Comparison of ENCODE assay signal across 9 mouse cellular contexts in the genomic region with DNA sequence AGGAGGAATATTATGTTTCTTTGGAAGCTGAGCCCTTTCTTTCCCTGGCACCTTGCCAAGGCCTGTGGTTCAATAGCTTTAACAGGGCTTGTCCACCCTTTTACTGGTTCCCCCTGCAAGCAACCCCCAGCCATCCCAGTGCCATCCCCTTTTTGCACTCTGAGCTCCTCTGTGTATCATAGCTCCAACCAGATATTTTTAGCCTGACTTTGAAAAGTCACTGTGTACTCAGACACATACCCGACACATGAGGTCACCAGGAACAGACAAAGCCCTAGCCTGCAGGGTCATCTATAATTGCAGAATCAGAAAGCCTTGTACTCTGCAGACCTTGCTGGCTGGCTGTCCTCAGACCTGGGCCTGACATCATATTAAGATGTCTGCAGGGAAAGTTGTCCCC. TPM values are rescaled to one million over a fixed set of nuclear protein-coding genes. Genes with fewer than 3 reads are reported as not detected.
DNase-seq lines count a peak whose midpoint lies in the region; ATAC-seq and TF ChIP-seq lines count a peak whose summit lies in the region.
"Had no signal": no experiment of that assay in that cellular context is flagged by ENCODE, and none has a peak within 500 bp of the region (broad histone marks: within the 10 kb centered on the region; RNA-seq: fewer than 3 reads in every experiment).

No protein-coding gene starts in this region.

- no peaks in the 10 kb centered on the region for H3K9me3 ChIP-seq in midbrain, postnatal 0 days (ENCODE audit: low read length)
- H3K9me3 ChIP-seq: G1E had no signal

- WGBS in midbrain, postnatal 0 days = 41% methylated on average over 1 of the region's 1 CpGs

- DNase-seq in left cerebral cortex, adult 2 months (ENCODE audit: extremely low spot score in 1 of 2, low spot score in 2 of 2) = no peak
- DNase-seq in left cerebral cortex, adult 11 months (ENCODE audit: low spot score) = no peak
- DNase-seq in brain, adult 2 months (ENCODE audit: low read depth, low spot score) = peak; percentile 20
- DNase-seq in heart, adult 9 months (ENCODE audit: low spot score in 2 of 2) = peak; percentile 83 to 85
- DNase-seq in kidney, postnatal 14 days = peak; percentile 25
- DNase-seq in midbrain, postnatal 0 days (ENCODE audit: low spot score) = peak; percentile 15
- DNase-seq in spleen, adult 18-20 months = no peak
- DNase-seq in spleen, postnatal 14 days (ENCODE audit: low spot score in 2 of 2) = no peak

- no peak overlapping the region for H3K4me3 ChIP-seq in left cerebral cortex, adult 2 months
- H3K4me3 ChIP-seq in midbrain, postnatal 0 days (ENCODE audit: low read depth, low read length) = no peak overlapping the region

- H3K27ac ChIP-seq in left cerebral cortex, adult 2 months = peak overlapping the region; percentile 32; the same call in 1 of the 2 replicates
- H3K27ac ChIP-seq in midbrain, postnatal 0 days (ENCODE audit: low read depth, low read length) = no peak overlapping the region

- no peaks in the 10 kb centered on the region for H3K27me3 ChIP-seq in midbrain, postnatal 0 days (ENCODE audit: insufficient read depth, low read length)

- H3K4me1 ChIP-seq in midbrain, postnatal 0 days (ENCODE audit: insufficient read depth, low read length) = no peaks in the 10 kb centered on the region

- intact Hi-C loops in left cerebral cortex, adult 2 months (cut with DNase I) = no loop called here

- H3K9ac ChIP-seq in midbrain, postnatal 0 days (replicated peaks; ENCODE audit: low read length, poor library complexity, severe bottlenecking) = no peak overlapping the region

- H3K36me3 ChIP-seq in midbrain, postnatal 0 days (ENCODE audit: insufficient read depth, low read length) = peaks cover 6% of the 10 kb centered on the region; the same call in 1 of the 2 replicates

- TF ChIP-seq CTCF in left cerebral cortex, adult 2 months (IDR thresholded peaks at IDR 0.05) = no peak
- no peak for TF ChIP-seq CTCF in midbrain, postnatal 0 days (IDR thresholded peaks at IDR 0.05)

- ATAC-seq in midbrain, postnatal 0 days (ENCODE audit: low FRiP score) = no peak

- H3K4me2 ChIP-seq in midbrain, postnatal 0 days (ENCODE audit: low read depth, low read length, poor library complexity, severe bottlenecking) = no peak overlapping the region

RNA-seq across cellular contexts. Expression of a gene that starts 40.0 kb away (rescaled TPM):
- total RNA-seq in left cerebral cortex, adult 2 months (2021) = 10 to 100 TPM; 10.0 to 14.7 TPM
- 26.2 and 27.8 TPM in 2 replicates for total RNA-seq in midbrain, postnatal 0 days (2014; rRNA removed)
- 46.2 and 49.6 TPM in 2 replicates for polyA plus RNA-seq in midbrain, postnatal 0 days (2015; fragmentation: Nextera tagmentation; extraction: Ambion mirVana)

RNA-seq across cellular contexts. Expression of a gene that starts 40.2 kb away (rescaled TPM):
- 10 to 100 TPM; 34.6 to 39.7 TPM for total RNA-seq in left cerebral cortex, adult 2 months (2021)
- total RNA-seq in midbrain, postnatal 0 days (2014; rRNA removed) = 32.3 and 58.1 TPM in 2 replicates
- polyA plus RNA-seq in midbrain, postnatal 0 days (2015; fragmentation: Nextera tagmentation; extraction: Ambion mirVana) = 6.9 and 7.6 TPM in 2 replicates

RNA-seq across cellular contexts. Expression of a gene that starts 53.9 kb away (rescaled TPM):
- total RNA-seq in left cerebral cortex, adult 2 months (2021) = 100 to 1,000 TPM; 110 to 113 TPM
- 131 and 140 TPM in 2 replicates for total RNA-seq in midbrain, postnatal 0 days (2014; rRNA removed)
- 132 and 136 TPM in 2 replicates for polyA plus RNA-seq in midbrain, postnatal 0 days (2015; fragmentation: Nextera tagmentation; extraction: Ambion mirVana)

RNA-seq across cellular contexts. Expression of a gene that starts 58.4 kb away (rescaled TPM):
- total RNA-seq in left cerebral cortex, adult 2 months (2021) = 10 to 100 TPM; 16.6 to 19.0 TPM
- total RNA-seq in midbrain, postnatal 0 days (2014; rRNA removed) = 9.4 and 10.5 TPM in 2 replicates
- 5.4 and 5.5 TPM in 2 replicates for polyA plus RNA-seq in midbrain, postnatal 0 days (2015; fragmentation: Nextera tagmentation; extraction: Ambion mirVana)

Comparison
In these comparisons a context has a peak if more than half of its experiments do, and no peak if none do; other contexts are left out.
1. DNase-seq: peak in brain, adult 2 months (single experiment), heart, adult 9 months (2 of 2), kidney, postnatal 14 days (single experiment) and midbrain, postnatal 0 days (single experiment); none in left cerebral cortex, adult 2 months (0 of 2), left cerebral cortex, adult 11 months (single experiment), spleen, adult 18-20 months (0 of 2) and spleen, postnatal 14 days (0 of 2).